Mouse (Mus musculus) G1E (cell line): Measurements from ENCODE around the gene Myo1a. TPM values are rescaled to one million over a fixed set of nuclear protein-coding genes. Genes with fewer than 3 reads are reported as not detected.

Experiments
- ATAC-seq: 2 replicates; pipeline ENCODE4 v1.8.0; 2016; ENCODE audit warnings: mild to moderate bottlenecking; ENCODE audit not compliant: insufficient number of reproducible peaks, poor library complexity, low FRiP score, severe bottlenecking; ENCODE audit errors: extremely low read depth
- DNase-seq: peaks from one replicate; pipeline ENCODE4 v3.0.0; 2012; ENCODE audit warnings: low spot score
- H3K27me3 ChIP-seq: 2 replicates; pipeline ENCODE4 v1.6.1; 2012; ENCODE audit warnings: mild to moderate bottlenecking, low read length, inconsistent platforms; ENCODE audit not compliant: insufficient read depth
- H3K36me3 ChIP-seq: replicated peaks from 2 replicates; pipeline ENCODE3; 2012; ENCODE audit warnings: mild to moderate bottlenecking, inconsistent platforms
- H3K4me1 ChIP-seq: 2 replicates; pipeline ENCODE4 v1.6.1; 2012; ENCODE audit warnings: low read depth, low read length, inconsistent platforms, mixed read lengths; ENCODE audit not compliant: insufficient read depth
- H3K4me3 ChIP-seq: 2 replicates; pipeline ENCODE4 v1.5.1; 2012; ENCODE audit warnings: low read depth, mild to moderate bottlenecking, inconsistent platforms, low read length, moderate library complexity, mixed read lengths
- H3K9me3 ChIP-seq: replicated peaks from 2 replicates; pipeline ENCODE4 v1.6.1; 2012; ENCODE audit warnings: inconsistent platforms
- CTCF ChIP-seq: IDR thresholded peaks from 2 replicates; pipeline ENCODE4 v1.5.1; 2012; ENCODE audit warnings: low read depth, low read length, inconsistent platforms, mixed read lengths
- GATA1 ChIP-seq: IDR thresholded peaks from 2 replicates; pipeline ENCODE4 v1.6.1; 2012; ENCODE audit warnings: borderline replicate concordance, low read length, inconsistent platforms, mixed read lengths
- GATA2 ChIP-seq: IDR thresholded peaks from 2 replicates; pipeline ENCODE4 v1.6.1; 2012; ENCODE audit warnings: low read depth, low read length, inconsistent platforms, borderline replicate concordance
- POLR2AphosphoS5 ChIP-seq: IDR thresholded peaks from 2 replicates; pipeline ENCODE4 v1.6.1; 2012; ENCODE audit warnings: low read depth, low read length, inconsistent platforms; ENCODE audit not compliant: insufficient replicate concordance
- TAL1 ChIP-seq: conservative IDR thresholded peaks from 2 replicates; pipeline ENCODE4 v1.6.1; 2012; ENCODE audit warnings: low read depth, low read length, inconsistent platforms, mixed read lengths
- polyA plus RNA-seq: library from polyadenylated mRNA; stranded (reverse); fragments of >175 nt; gene quantifications from 2 replicates; pipeline ENCODE4 v1.2.3, GENCODE M21; 2012
- total RNA-seq, 2 experiments: library from RNA; stranded (forward) in 1 of 2; stranded (reverse) in 1 of 2; fragments of 200-1000 nt in 1 of 2; fragments of >200 nt in 1 of 2; fragmentation: Nextera tagmentation in 1 of 2; gene quantifications; 2 replicates each; pipeline ENCODE4 v1.2.3; 2014 to 2017

Gene Myo1a
- total and polyA plus RNA-seq, 3 experiments = 0.09 to 0.23 (median 0.16) TPM

DNA sequence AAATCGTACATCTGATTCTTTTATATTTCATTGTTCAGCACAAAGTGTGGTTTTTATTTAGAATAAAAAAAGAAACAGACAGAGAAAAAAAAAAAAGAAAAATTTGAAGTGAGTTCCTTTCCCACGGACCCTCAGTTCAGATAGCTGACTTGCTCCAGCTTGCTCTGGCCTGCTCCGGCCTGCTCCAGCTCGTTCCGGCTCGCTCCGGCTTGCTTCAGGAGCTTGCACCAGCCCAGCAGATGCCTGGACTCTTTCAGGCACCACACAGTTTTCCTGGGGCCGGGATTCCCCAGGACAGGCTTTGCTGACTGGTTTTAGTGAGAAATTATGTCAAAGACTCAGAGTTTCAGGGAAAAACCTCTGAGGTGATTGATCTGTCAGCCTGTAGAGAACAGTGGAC lies 42.3 kb downstream of the Myo1a start:
- Histone ChIP-seq H3K4me1 (peaks cover 29% of the 10 kb centered on the region), H3K4me3 (no peak overlapping the region), H3K9me3 (peaks cover 8% of the 10 kb centered on the region), H3K36me3 (peaks cover 75% of the 10 kb centered on the region), H3K27me3 (peaks cover 5% of the 10 kb centered on the region; the same call in 1 of the 2 replicates)
- DNase-seq = no peak
- no peak for TF ChIP-seq GATA1
- TF ChIP-seq GATA2 = no peak
- no peak for TF ChIP-seq CTCF
- TF ChIP-seq POLR2AphosphoS5 = no peak
- no peak for TF ChIP-seq TAL1
- no peak for ATAC-seq

GRCm38 (mm10) chr10:127748847-127749612 lies 44.1 kb downstream of the Myo1a start:
- Histone ChIP-seq H3K36me3 (peaks cover 57% of the 10 kb centered on the region), H3K4me1 (peaks cover 17% of the 10 kb centered on the region), H3K4me3 (no peak overlapping the region), H3K9me3 (no peaks in the 10 kb centered on the region), H3K27me3 (peaks cover 5% of the 10 kb centered on the region; the same call in 1 of the 2 replicates)
- DNase-seq (no peak), ATAC-seq (no peak)
- no peak for TF ChIP-seq GATA1
- no peak for TF ChIP-seq CTCF
- TF ChIP-seq POLR2AphosphoS5 = no peak
- no peak for TF ChIP-seq GATA2
- no peak for TF ChIP-seq TAL1

- TF ChIP-seq GATA2 (no peak), TAL1 (no peak), GATA1 (no peak), CTCF (no peak), POLR2AphosphoS5 (no peak)
- peaks cover 12% of the 10 kb centered on the region for H3K4me1 ChIP-seq
- peaks cover 5% of the 10 kb centered on the region; the same call in 1 of the 2 replicates for H3K27me3 ChIP-seq
- no peak for DNase-seq
- no peaks in the 10 kb centered on the region for H3K9me3 ChIP-seq
- peaks cover 45% of the 10 kb centered on the region for H3K36me3 ChIP-seq
- no peak overlapping the region for H3K4me3 ChIP-seq
- ATAC-seq = no peak
Measured at GRCm38 (mm10) chr10:127750136-127750777, 45.3 kb downstream of the Myo1a start.

DNA sequence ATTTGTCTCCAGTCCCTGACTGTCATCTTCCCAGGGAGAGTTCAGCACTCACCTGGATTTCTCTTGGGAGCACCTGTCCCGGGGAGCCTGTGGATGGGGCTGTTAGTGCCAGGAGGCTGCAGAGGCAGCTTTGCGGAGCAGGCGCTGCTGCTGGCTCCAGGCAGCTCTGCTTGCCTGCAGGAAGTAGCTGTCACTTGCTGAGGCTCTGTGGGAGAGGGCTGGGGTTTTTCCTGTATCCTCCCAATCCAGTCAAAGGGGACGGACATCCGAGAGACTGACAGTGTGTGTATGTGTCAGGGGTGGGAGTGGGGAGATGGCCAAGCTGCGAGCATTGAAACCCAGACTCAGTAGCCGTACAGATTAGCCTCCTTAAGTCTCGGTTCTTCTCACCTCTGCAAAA lies 46.6 kb downstream of the Myo1a start, which contains the start of gene Gpr182:
Gpr182 (minus strand) TSS at position 185 of the 400 bp plus-strand sequence.
- peaks cover 5% of the 10 kb centered on the region; the same call in 1 of the 2 replicates for H3K27me3 ChIP-seq
- TF ChIP-seq TAL1 (no peak), GATA1 (no peak), POLR2AphosphoS5 (no peak), CTCF (no peak), GATA2 (no peak)
- no peaks in the 10 kb centered on the region for H3K9me3 ChIP-seq
- DNase-seq (no peak), ATAC-seq (no peak)
- peaks cover 33% of the 10 kb centered on the region for H3K36me3 ChIP-seq
- no peak within 1 kb of the TSS for H3K4me3 ChIP-seq
- peaks cover 7% of the 10 kb centered on the region for H3K4me1 ChIP-seq

DNA sequence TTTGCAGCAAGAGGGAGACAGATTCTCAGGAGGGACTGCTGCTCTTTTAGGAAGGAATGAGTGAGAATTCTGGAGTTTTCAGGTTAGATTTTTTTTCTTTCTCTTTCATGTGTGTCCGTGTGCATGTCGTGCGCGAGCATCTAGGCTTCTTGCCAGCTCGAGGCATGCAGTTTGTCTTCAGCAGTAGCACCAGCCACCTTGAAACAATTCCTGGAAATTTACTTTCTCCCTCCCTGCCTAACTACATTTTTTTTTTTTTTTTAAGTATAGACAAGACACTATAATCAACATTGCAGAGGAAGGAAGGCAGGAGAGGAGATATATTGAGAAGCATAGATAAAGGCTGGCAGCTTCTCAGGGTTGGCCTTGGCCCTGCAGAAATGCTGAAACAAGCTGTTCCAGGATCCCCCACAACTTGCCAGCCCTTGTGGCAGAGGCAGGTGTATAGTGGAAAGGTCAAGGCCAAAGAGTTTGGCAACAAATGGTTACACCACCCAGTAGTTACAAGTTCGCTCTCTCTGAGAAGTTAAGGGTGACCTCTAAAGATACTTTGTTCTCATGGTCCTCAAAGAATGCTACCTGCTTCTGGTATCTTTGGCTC lies 49.7 kb downstream of the Myo1a start:
- Histone ChIP-seq H3K36me3 (peaks cover 5% of the 10 kb centered on the region), H3K4me3 (no peak overlapping the region), H3K4me1 (peaks cover 4% of the 10 kb centered on the region; the same call in 1 of the 2 replicates), H3K9me3 (no peaks in the 10 kb centered on the region), H3K27me3 (peaks cover 9% of the 10 kb centered on the region; the same call in 1 of the 2 replicates)
- ATAC-seq = no peak
- TF ChIP-seq CTCF = no peak
- no peak for TF ChIP-seq TAL1
- TF ChIP-seq GATA1 = no peak
- no peak for TF ChIP-seq GATA2
- no peak for TF ChIP-seq POLR2AphosphoS5
- no peak for DNase-seq

DNA sequence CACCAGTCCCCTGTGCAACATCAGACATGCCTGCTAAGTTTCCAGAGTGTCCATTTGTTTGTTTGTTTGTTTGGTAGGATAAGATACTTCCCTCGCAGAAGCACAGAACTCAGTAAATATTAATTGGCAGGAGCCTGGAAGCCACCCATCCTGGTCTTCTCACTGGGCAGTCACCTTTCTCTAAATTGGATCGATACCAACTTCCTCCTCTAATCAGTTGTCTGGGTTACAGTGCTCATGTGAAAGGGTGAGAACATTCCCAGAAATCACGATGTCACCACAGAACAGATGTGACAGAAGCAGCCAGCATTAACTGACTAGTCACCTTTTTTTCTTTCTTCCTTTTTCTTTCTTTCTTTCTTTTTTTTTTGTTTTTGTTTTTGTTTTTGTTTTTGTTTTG lies 50.3 kb downstream of the Myo1a start:
- TF ChIP-seq GATA2 (no peak), CTCF (no peak), TAL1 (no peak), GATA1 (no peak), POLR2AphosphoS5 (no peak)
- DNase-seq = no peak

More for the DNA sequence above, 50.3 kb downstream of the Myo1a start:
- ATAC-seq = no peak
- Histone ChIP-seq H3K27me3 (peaks cover 10% of the 10 kb centered on the region; the same call in 1 of the 2 replicates), H3K36me3 (no peaks in the 10 kb centered on the region), H3K4me1 (peaks cover 4% of the 10 kb centered on the region; the same call in 1 of the 2 replicates), H3K4me3 (no peak overlapping the region), H3K9me3 (no peaks in the 10 kb centered on the region)
